Mouse (Mus musculus): ENCODE measurements around the gene Zbtb42. TPM values are rescaled to one million over a fixed set of nuclear protein-coding genes. Genes with fewer than 3 reads are reported as not detected.

Gene Zbtb42
- polyA plus RNA-seq, 1 experiment from 2014 or later: 2.3 TPM

GRCm38 (mm10) chr12:112702374-112703320 is 24.0 kb downstream of the Zbtb42 start:
- no peak overlapping the region for H3K4me3 ChIP-seq (ENCODE audit: low read depth, low read length)
- H3K4me2 ChIP-seq (ENCODE audit: low read depth, low read length): no peak overlapping the region
- H3K27ac ChIP-seq (replicated peaks; ENCODE audit: low read depth, low read length): no peak overlapping the region
- H3K9ac ChIP-seq (replicated peaks; ENCODE audit: low read length): no peak overlapping the region
- no peaks in the 10 kb centered on the region for H3K9me3 ChIP-seq (replicated peaks; ENCODE audit: control insufficient read depth, low read length)
- no peak for DNase-seq (ENCODE audit: low spot score)
- no peaks in the 10 kb centered on the region for H3K36me3 ChIP-seq (replicated peaks; ENCODE audit: control insufficient read depth, insufficient read depth, low read depth, low read length)
- peaks cover 5% of the 10 kb centered on the region; the same call in 1 of the 2 replicates for H3K4me1 ChIP-seq (ENCODE audit: control insufficient read depth, insufficient read depth, low read length)
- 64% methylated on average over 6 of the region's 6 CpGs for WGBS
- peaks cover 4% of the 10 kb centered on the region for H3K27me3 ChIP-seq (ENCODE audit: control insufficient read depth, insufficient read depth, low read length)
- ATAC-seq (replicated peaks; ENCODE audit: insufficient number of reproducible peaks, low FRiP score, low TSS enrichment, low read depth): no peak

GRCm38 (mm10) chr12:112706704-112707572 is 28.3 kb downstream of the Zbtb42 start:
- Histone ChIP-seq H3K4me3 (ENCODE audit: low read depth, low read length) (no peak overlapping the region), H3K4me1 (ENCODE audit: control insufficient read depth, insufficient read depth, low read length) (no peaks in the 10 kb centered on the region), H3K9me3 (replicated peaks; ENCODE audit: control insufficient read depth, low read length) (no peaks in the 10 kb centered on the region), H3K4me2 (ENCODE audit: low read depth, low read length) (peak overlapping the region; percentile 21), H3K27me3 (ENCODE audit: control insufficient read depth, insufficient read depth, low read length) (peaks cover 5% of the 10 kb centered on the region), H3K27ac (replicated peaks; ENCODE audit: low read depth, low read length) (no peak overlapping the region), H3K36me3 (replicated peaks; ENCODE audit: control insufficient read depth, insufficient read depth, low read depth, low read length) (no peaks in the 10 kb centered on the region), H3K9ac (replicated peaks; ENCODE audit: low read length) (0 out of 2 replicates have a peak overlapping the region, but pooled peaks have one; percentile 2)
- WGBS: 15% methylated on average over 32 of the region's 32 CpGs
- peak; percentile 71 for ATAC-seq (replicated peaks; ENCODE audit: insufficient number of reproducible peaks, low FRiP score, low TSS enrichment, low read depth)
- DNase-seq (ENCODE audit: low spot score): peak; percentile 89

GRCm38 (mm10) chr12:112707573-112707869 is 28.9 kb downstream of the Zbtb42 start:
- ATAC-seq (replicated peaks; ENCODE audit: insufficient number of reproducible peaks, low FRiP score, low TSS enrichment, low read depth): peak; percentile 16; the same call in 1 of the 2 replicates
- H3K4me2 ChIP-seq (ENCODE audit: low read depth, low read length): no peak overlapping the region
- no peaks in the 10 kb centered on the region for H3K36me3 ChIP-seq (replicated peaks; ENCODE audit: control insufficient read depth, insufficient read depth, low read depth, low read length)
- H3K9me3 ChIP-seq (replicated peaks; ENCODE audit: control insufficient read depth, low read length): no peaks in the 10 kb centered on the region
- WGBS: 20% methylated on average over 8 of the region's 8 CpGs
- H3K27ac ChIP-seq (replicated peaks; ENCODE audit: low read depth, low read length): no peak overlapping the region
- no peaks in the 10 kb centered on the region for H3K4me1 ChIP-seq (ENCODE audit: control insufficient read depth, insufficient read depth, low read length)
- DNase-seq (ENCODE audit: low spot score): no peak
- no peak overlapping the region for H3K4me3 ChIP-seq (ENCODE audit: low read depth, low read length)
- peaks cover 5% of the 10 kb centered on the region for H3K27me3 ChIP-seq (ENCODE audit: control insufficient read depth, insufficient read depth, low read length)
- H3K9ac ChIP-seq (replicated peaks; ENCODE audit: low read length): no peak overlapping the region

GRCm38 (mm10) chr12:112713984-112714383 is 35.4 kb downstream of the Zbtb42 start:
- no peak overlapping the region for H3K9ac ChIP-seq (replicated peaks; ENCODE audit: low read length)
- no peak overlapping the region for H3K27ac ChIP-seq (replicated peaks; ENCODE audit: low read depth, low read length)
- DNase-seq (ENCODE audit: low spot score) (no peak), ATAC-seq (replicated peaks; ENCODE audit: insufficient number of reproducible peaks, low FRiP score, low TSS enrichment, low read depth) (no peak)
- no peaks in the 10 kb centered on the region for H3K36me3 ChIP-seq (replicated peaks; ENCODE audit: control insufficient read depth, insufficient read depth, low read depth, low read length)
- no peak overlapping the region for H3K4me2 ChIP-seq (ENCODE audit: low read depth, low read length)
- no peaks in the 10 kb centered on the region for H3K27me3 ChIP-seq (ENCODE audit: control insufficient read depth, insufficient read depth, low read length)
- no peaks in the 10 kb centered on the region for H3K4me1 ChIP-seq (ENCODE audit: control insufficient read depth, insufficient read depth, low read length)
- WGBS: 77% methylated on average over 3 of the region's 3 CpGs
- no peaks in the 10 kb centered on the region for H3K9me3 ChIP-seq (replicated peaks; ENCODE audit: control insufficient read depth, low read length)
- H3K4me3 ChIP-seq (ENCODE audit: low read depth, low read length): no peak overlapping the region

GRCm38 (mm10) chr12:112717140-112717539 is 38.5 kb downstream of the Zbtb42 start:
- 29% methylated on average over 7 of the region's 7 CpGs for WGBS
- ATAC-seq (replicated peaks; ENCODE audit: insufficient number of reproducible peaks, low FRiP score, low TSS enrichment, low read depth): no peak
- DNase-seq (ENCODE audit: low spot score): peak; percentile 71
- Histone ChIP-seq H3K4me3 (ENCODE audit: low read depth, low read length) (no peak overlapping the region), H3K27ac (replicated peaks; ENCODE audit: low read depth, low read length) (no peak overlapping the region), H3K9ac (replicated peaks; ENCODE audit: low read length) (no peak overlapping the region), H3K4me2 (ENCODE audit: low read depth, low read length) (no peak overlapping the region), H3K4me1 (ENCODE audit: control insufficient read depth, insufficient read depth, low read length) (peaks cover 4% of the 10 kb centered on the region; the same call in 1 of the 2 replicates), H3K36me3 (replicated peaks; ENCODE audit: control insufficient read depth, insufficient read depth, low read depth, low read length) (no peaks in the 10 kb centered on the region), H3K9me3 (replicated peaks; ENCODE audit: control insufficient read depth, low read length) (no peaks in the 10 kb centered on the region), H3K27me3 (ENCODE audit: control insufficient read depth, insufficient read depth, low read length) (peaks cover 6% of the 10 kb centered on the region)

- Histone ChIP-seq H3K4me3 (ENCODE audit: low read depth, low read length) (no peak overlapping the region), H3K4me2 (ENCODE audit: low read depth, low read length) (no peak overlapping the region), H3K27me3 (ENCODE audit: control insufficient read depth, insufficient read depth, low read length) (peaks cover 15% of the 10 kb centered on the region)
These were observed 40.4 kb downstream of the Zbtb42 start for GRCm38 (mm10) chr12:112718995-112719394.

GRCm38 (mm10) chr12:112720216-112720615 is 41.6 kb downstream of the Zbtb42 start, which contains the start of gene Cep170b:
Cep170b (plus strand) TSS chr12:112720455.
- ATAC-seq (replicated peaks; ENCODE audit: insufficient number of reproducible peaks, low FRiP score, low TSS enrichment, low read depth): no peak
- peaks cover 15% of the 10 kb centered on the region for H3K27me3 ChIP-seq (ENCODE audit: control insufficient read depth, insufficient read depth, low read length)
- peak within 1 kb of the TSS; percentile 10; the same call in 1 of the 2 replicates for H3K4me3 ChIP-seq (ENCODE audit: low read depth, low read length)
- H3K9ac ChIP-seq (replicated peaks; ENCODE audit: low read length): no peak within 1 kb of the TSS
- peaks cover 4% of the 10 kb centered on the region; the same call in 1 of the 2 replicates for H3K4me1 ChIP-seq (ENCODE audit: control insufficient read depth, insufficient read depth, low read length)
- no peak within 1 kb of the TSS for H3K27ac ChIP-seq (replicated peaks; ENCODE audit: low read depth, low read length)
- DNase-seq (ENCODE audit: low spot score): no peak
- H3K9me3 ChIP-seq (replicated peaks; ENCODE audit: control insufficient read depth, low read length): no peaks in the 10 kb centered on the region
- H3K36me3 ChIP-seq (replicated peaks; ENCODE audit: control insufficient read depth, insufficient read depth, low read depth, low read length): no peaks in the 10 kb centered on the region
- WGBS: 69% methylated on average over 6 of the region's 6 CpGs
- peak within 1 kb of the TSS; percentile 99; the same call in 1 of the 2 replicates for H3K4me2 ChIP-seq (ENCODE audit: low read depth, low read length)

More at GRCm38 (mm10) chr12:112718995-112719394, 40.4 kb downstream of the Zbtb42 start:
- no peaks in the 10 kb centered on the region for H3K9me3 ChIP-seq (replicated peaks; ENCODE audit: control insufficient read depth, low read length)
- no peak overlapping the region for H3K9ac ChIP-seq (replicated peaks; ENCODE audit: low read length)
- no peak for DNase-seq (ENCODE audit: low spot score)
- WGBS: 60% methylated on average over 5 of the region's 5 CpGs
- no peak for ATAC-seq (replicated peaks; ENCODE audit: insufficient number of reproducible peaks, low FRiP score, low TSS enrichment, low read depth)
- no peaks in the 10 kb centered on the region for H3K36me3 ChIP-seq (replicated peaks; ENCODE audit: control insufficient read depth, insufficient read depth, low read depth, low read length)
- H3K4me1 ChIP-seq (ENCODE audit: control insufficient read depth, insufficient read depth, low read length): peaks cover 4% of the 10 kb centered on the region; the same call in 1 of the 2 replicates
- H3K27ac ChIP-seq (replicated peaks; ENCODE audit: low read depth, low read length): no peak overlapping the region
